Mouse (Mus musculus) cortical plate, adult 2 months (tissue): Measurements from ENCODE around the gene Mast1. TPM values are rescaled to one million over a fixed set of nuclear protein-coding genes. Genes with fewer than 3 reads are reported as not detected.

Experiments
- H3K27ac ChIP-seq: fragments of 200-500 bp; 2 replicates; pipeline ENCODE4 v1.5.1; 2012; ENCODE audit warnings: low read length, control low read depth, inconsistent platforms; ENCODE audit not compliant: insufficient read depth
- H3K4me1 ChIP-seq: fragments of 200-500 bp; 2 replicates; pipeline ENCODE4 v1.6.1; 2011; ENCODE audit warnings: low read length; ENCODE audit not compliant: control insufficient read depth, insufficient read depth
- H3K4me3 ChIP-seq: fragments of 200-500 bp; 2 replicates; pipeline ENCODE4 v1.5.1; 2011; ENCODE audit warnings: mild to moderate bottlenecking, low read length, control low read depth; ENCODE audit not compliant: insufficient read depth
- CTCF ChIP-seq: fragments of 200-500 bp; IDR thresholded peaks from 2 replicates; pipeline ENCODE4 v1.5.1; 2011; ENCODE audit warnings: mild to moderate bottlenecking, control low read depth, low read length; ENCODE audit not compliant: insufficient read depth; ENCODE audit errors: extremely low read depth
- POLR2A ChIP-seq: fragments of 200-500 bp; IDR thresholded peaks from 2 replicates; pipeline ENCODE4 v1.6.1; 2011; ENCODE audit warnings: mild to moderate bottlenecking, low read length, control low read depth; ENCODE audit not compliant: insufficient read depth; ENCODE audit errors: extremely low read depth
- polyA plus RNA-seq: library from polyadenylated mRNA; depleted of rRNA; stranded (reverse); fragments of >200 nt; gene quantifications from 2 replicates; pipeline ENCODE4 v1.2.3, GENCODE M21; 2012

Mast1 gene
- polyA plus RNA-seq, 1 experiment = 76.0 TPM

DNA sequence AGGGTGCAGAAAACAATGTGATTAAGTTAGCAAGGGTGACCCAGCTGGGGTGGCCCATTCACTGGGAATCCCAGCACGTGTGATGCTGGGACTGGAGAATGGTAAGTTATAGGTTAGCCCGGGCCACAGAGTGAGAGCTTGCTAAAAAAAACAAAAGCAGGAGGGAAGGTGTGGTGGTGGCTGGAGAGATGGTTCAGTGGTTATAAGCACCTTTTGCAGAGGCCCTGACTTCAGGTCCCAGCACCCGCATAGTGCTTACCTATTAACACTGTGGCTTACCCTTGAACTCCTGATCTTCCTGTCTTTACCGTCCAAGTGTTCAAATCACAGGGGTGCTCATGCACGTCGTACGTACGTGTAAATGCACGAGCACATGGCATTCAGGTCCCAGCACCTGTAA is 30.1 kb downstream of the Mast1 start:
- Histone ChIP-seq H3K4me1 (peaks cover 1% of the 10 kb centered on the region; the same call in 1 of the 2 replicates), H3K4me3 (no peak overlapping the region), H3K27ac (no peak overlapping the region)
- TF ChIP-seq POLR2A = no peak
- no peak for TF ChIP-seq CTCF

GRCm38 (mm10) chr8:84904351-84904750 is 32.8 kb downstream of the Mast1 start:
- H3K27ac ChIP-seq = no peak overlapping the region
- H3K4me3 ChIP-seq = no peak overlapping the region
- peaks cover 1% of the 10 kb centered on the region; the same call in 1 of the 2 replicates for H3K4me1 ChIP-seq
- TF ChIP-seq CTCF = no peak
- TF ChIP-seq POLR2A = no peak

DNA sequence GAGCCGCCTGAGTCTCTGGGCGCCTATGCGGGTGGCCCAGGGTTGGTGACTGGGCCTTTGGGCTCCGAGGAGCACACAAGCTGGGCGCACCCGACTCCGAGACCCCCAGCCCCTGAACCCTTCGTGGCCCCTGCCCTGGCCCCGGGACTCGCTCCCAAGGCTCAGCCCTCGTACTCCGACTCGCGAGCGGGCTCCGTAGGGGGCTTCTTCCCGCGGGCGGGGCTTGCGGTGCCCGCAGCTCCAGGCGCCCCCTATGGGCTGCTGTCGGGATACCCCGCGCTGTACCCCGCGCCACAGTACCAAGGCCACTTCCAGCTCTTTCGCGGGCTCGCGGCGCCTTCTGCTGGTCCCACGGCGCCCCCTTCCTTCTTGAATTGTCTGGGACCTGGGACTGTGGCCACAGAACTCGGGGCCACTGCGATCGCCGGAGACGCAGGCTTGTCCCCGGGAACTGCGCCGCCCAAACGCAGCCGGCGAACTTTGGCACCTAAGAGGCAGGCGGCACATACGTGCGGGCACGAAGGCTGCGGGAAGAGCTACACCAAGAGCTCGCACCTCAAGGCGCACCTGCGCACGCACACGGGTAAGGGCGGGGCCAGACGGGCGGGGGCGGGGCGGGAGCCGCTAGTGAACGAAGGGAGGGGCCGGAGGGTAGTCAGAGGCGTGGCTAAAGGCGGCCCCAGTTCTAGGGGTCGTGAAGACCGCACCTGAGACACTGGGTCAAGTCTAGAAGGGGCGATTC is 34.1 kb downstream of the Mast1 start:
- peak overlapping the region; percentile 39 for H3K4me3 ChIP-seq
- peaks cover 1% of the 10 kb centered on the region; the same call in 1 of the 2 replicates for H3K4me1 ChIP-seq
- TF ChIP-seq CTCF = peak; percentile 49
- TF ChIP-seq POLR2A = no peak
- H3K27ac ChIP-seq = no peak overlapping the region

GRCm38 (mm10) chr8:84902367-84902919 is 34.7 kb downstream of the Mast1 start:
- H3K27ac ChIP-seq = no peak overlapping the region
- no peak for TF ChIP-seq POLR2A
- TF ChIP-seq CTCF = no peak
- peaks cover 1% of the 10 kb centered on the region; the same call in 1 of the 2 replicates for H3K4me1 ChIP-seq
- H3K4me3 ChIP-seq = peak overlapping the region; percentile 39

GRCm38 (mm10) chr8:84901752-84902151 is 35.4 kb downstream of the Mast1 start, which contains the start of gene Klf1:
Klf1 (plus strand) TSS chr8:84901928.
- Histone ChIP-seq H3K27ac (no peak within 1 kb of the TSS), H3K4me1 (peaks cover 1% of the 10 kb centered on the region; the same call in 1 of the 2 replicates), H3K4me3 (peak within 1 kb of the TSS; percentile 39)
- no peak for TF ChIP-seq CTCF
- no peak for TF ChIP-seq POLR2A

DNA sequence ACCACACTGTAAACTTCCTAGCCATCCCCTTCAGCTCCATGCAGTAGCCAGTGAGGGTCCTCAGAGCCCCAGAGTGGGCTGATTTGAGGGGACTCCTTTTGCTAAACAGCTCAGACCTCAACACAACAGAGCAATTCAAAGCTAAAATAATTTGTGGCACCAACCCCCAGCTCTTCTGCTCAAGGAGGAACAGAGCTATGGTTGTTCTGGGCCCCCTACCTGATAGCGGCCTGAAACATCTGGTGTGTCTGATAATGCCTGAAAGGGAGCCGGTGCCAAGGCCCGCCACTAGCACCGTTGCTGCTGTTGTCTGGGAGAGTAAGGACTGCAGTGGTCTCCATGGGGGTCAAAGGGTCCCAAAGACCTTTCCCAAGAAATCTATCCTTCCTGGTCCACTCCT is 36.1 kb downstream of the Mast1 start:
- no peak overlapping the region for H3K27ac ChIP-seq
- H3K4me1 ChIP-seq = peaks cover 1% of the 10 kb centered on the region; the same call in 1 of the 2 replicates
- H3K4me3 ChIP-seq = no peak overlapping the region
- TF ChIP-seq POLR2A = no peak
- no peak for TF ChIP-seq CTCF

DNA sequence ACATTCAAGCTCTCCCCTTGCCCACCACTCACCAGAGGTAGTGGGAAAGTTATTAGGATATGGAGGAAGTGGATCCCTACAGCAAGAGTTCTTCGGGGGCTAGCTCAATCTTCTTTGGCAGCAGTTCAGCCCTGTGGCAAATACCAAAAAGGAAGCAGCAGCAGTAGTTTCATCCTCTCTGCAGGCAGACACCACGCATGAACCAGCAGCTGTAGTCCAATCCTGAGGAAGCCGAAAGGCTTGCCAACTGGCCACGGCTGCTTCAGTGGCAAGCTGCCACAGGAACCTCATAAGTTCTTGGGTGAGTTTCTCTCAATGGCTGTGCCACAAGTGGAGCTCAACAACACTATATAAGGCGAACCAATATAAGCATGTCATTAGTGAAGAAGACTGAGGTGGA is 41.2 kb downstream of the Mast1 start:
- no peak overlapping the region for H3K27ac ChIP-seq
- H3K4me1 ChIP-seq = no peaks in the 10 kb centered on the region
- TF ChIP-seq CTCF (no peak), POLR2A (no peak)
- no peak overlapping the region for H3K4me3 ChIP-seq

- TF ChIP-seq CTCF = no peak
- TF ChIP-seq POLR2A = peak; percentile 77; the same call in 1 of the 2 replicates
- no peak within 1 kb of the TSS for H3K27ac ChIP-seq
- H3K4me3 ChIP-seq = peak within 1 kb of the TSS; percentile 55
- H3K4me1 ChIP-seq = no peaks in the 10 kb centered on the region
Measured at GRCm38 (mm10) chr8:84893709-84894134, 43.4 kb downstream of the Mast1 start, which contains the start of gene Gcdh. Gcdh (minus strand) TSS chr8:84893921.

GRCm38 (mm10) chr8:84892993-84893708 is 44.0 kb downstream of the Mast1 start:
- peak overlapping the region; percentile 55 for H3K4me3 ChIP-seq
- no peak overlapping the region for H3K27ac ChIP-seq
- TF ChIP-seq CTCF = no peak
- no peak for TF ChIP-seq POLR2A
- no peaks in the 10 kb centered on the region for H3K4me1 ChIP-seq

GRCm38 (mm10) chr8:84889141-84889540 is 48.0 kb downstream of the Mast1 start:
- TF ChIP-seq CTCF (no peak), POLR2A (no peak)
- Histone ChIP-seq H3K4me3 (no peak overlapping the region), H3K27ac (no peak overlapping the region), H3K4me1 (no peaks in the 10 kb centered on the region)
